Mouse (Mus musculus) liver, postnatal 0 days (tissue): ENCODE data around the gene Naxd. TPM values are rescaled to one million over a fixed set of nuclear protein-coding genes. Genes with fewer than 3 reads are reported as not detected.
A peak's percentile ranks its signal among the peaks of the same experiment; 100 is the strongest.

Experiments used
- ATAC-seq: fragments of 200-750 bp; cut with Nextera tagmentation; 2 replicates; pipeline ENCODE4 v1.8.0; 2017; ENCODE audit warnings: mild to moderate bottlenecking, moderate library complexity
- DNase-seq: peaks from one replicate; pipeline ENCODE4 v3.0.0-alpha.2; 2016
- H3K27ac ChIP-seq: fragments of 300-500 bp; sonication (generic); 2 replicates; pipeline ENCODE4 v1.5.1; 2014; ENCODE audit warnings: antibody characterized with exemption, moderate library complexity, mild to moderate bottlenecking, low read depth
- H3K27me3 ChIP-seq: fragments of 300-500 bp; sonication (generic); 2 replicates; pipeline ENCODE4 v1.6.1; 2014; ENCODE audit warnings: low read length, control low read depth, mixed read lengths; ENCODE audit not compliant: insufficient read depth
- H3K36me3 ChIP-seq: fragments of 300-500 bp; sonication (generic); replicated peaks from 2 replicates; pipeline ENCODE4 v1.6.1; 2014; ENCODE audit warnings: mild to moderate bottlenecking, control low read depth, low read length, moderate library complexity, mixed read lengths; ENCODE audit not compliant: insufficient read depth
- H3K4me1 ChIP-seq: fragments of 300-500 bp; sonication (generic); 2 replicates; pipeline ENCODE4 v1.6.1; 2014; ENCODE audit warnings: antibody characterized with exemption, mild to moderate bottlenecking, control low read depth; ENCODE audit not compliant: insufficient read depth
- H3K4me2 ChIP-seq: fragments of 300-500 bp; sonication (generic); 2 replicates; pipeline ENCODE4 v1.6.1; 2014; ENCODE audit warnings: low read depth, mild to moderate bottlenecking, low read length, moderate library complexity, mixed read lengths
- H3K4me3 ChIP-seq: fragments of 300-500 bp; sonication (generic); 2 replicates; pipeline ENCODE4 v1.5.1; 2014; ENCODE audit warnings: low read depth, low read length
- H3K9ac ChIP-seq: fragments of 300-500 bp; sonication (generic); replicated peaks from 2 replicates; pipeline ENCODE4 v1.6.1; 2014; ENCODE audit warnings: mild to moderate bottlenecking, moderate library complexity
- H3K9me3 ChIP-seq: fragments of 300-500 bp; sonication (generic); 2 replicates; pipeline ENCODE4 v1.6.1; 2016; ENCODE audit warnings: mild to moderate bottlenecking, control low read depth, low read length, mixed read lengths
- CTCF ChIP-seq: sonication (generic); IDR thresholded peaks from 2 replicates; pipeline ENCODE4 v1.5.1; 2016; ENCODE audit warnings: antibody characterized with exemption, low read depth
- EP300 ChIP-seq: IDR thresholded peaks from 2 replicates; pipeline ENCODE4 v1.6.1; 2016; ENCODE audit warnings: antibody characterized with exemption, low read depth, mild to moderate bottlenecking
- WGBS: fragments of 180-500 bp; shearing (Covaris S2); extraction: QIAGEN DNeasy Blood & Tissue Kit; methylation state at CpG from one replicate; pipeline ENCODE4 v1.1.7; 2014; ENCODE audit not compliant: insufficient replicate concordance; 5-methylcytosine and 5-hydroxymethylcytosine counted together
- polyA plus RNA-seq: library from polyadenylated mRNA; unstranded; fragments of >200 nt; fragmentation: Nextera tagmentation; extraction: Ambion mirVana; gene quantifications from 2 replicates; pipeline ENCODE4 v1.2.1, GENCODE M21; 2015

Naxd gene
- polyA plus RNA-seq, 1 experiment from 2014 or later: 47.1 TPM

DNA sequence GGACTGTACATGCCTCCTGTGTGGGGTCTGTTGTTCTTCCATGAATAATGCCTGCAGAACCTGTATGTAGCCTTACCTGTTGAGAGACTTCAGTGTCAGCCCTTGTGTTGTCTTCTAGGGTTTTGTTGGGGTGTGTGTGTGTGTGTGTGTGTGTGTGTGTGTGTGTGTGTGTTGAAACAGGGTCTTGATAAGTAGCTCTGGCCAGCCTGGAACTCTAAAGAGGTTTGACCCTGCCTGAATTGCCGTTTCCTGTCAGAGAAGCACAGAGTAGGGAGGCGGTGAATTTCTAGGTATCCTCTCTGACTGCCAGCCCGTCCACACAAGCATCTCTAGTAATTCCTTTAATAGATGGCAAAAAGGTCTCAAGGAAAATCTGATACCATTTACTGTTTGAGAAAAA lies 62.2 kb downstream of the Naxd start:
- no peak for TF ChIP-seq CTCF
- Histone ChIP-seq H3K9me3 (no peaks in the 10 kb centered on the region), H3K4me2 (peak overlapping the region; percentile 68), H3K36me3 (peaks cover 26% of the 10 kb centered on the region), H3K9ac (no peak overlapping the region), H3K4me3 (peak overlapping the region; percentile 81; the same call in 1 of the 2 replicates), H3K27me3 (no peaks in the 10 kb centered on the region), H3K27ac (no peak overlapping the region), H3K4me1 (peaks cover 13% of the 10 kb centered on the region)
- 69% methylated on average over 3 of the region's 3 CpGs for WGBS
- no peak for ATAC-seq
- no peak for DNase-seq

GRCm38 (mm10) chr8:11560220-11560619 lies 62.9 kb downstream of the Naxd start:
- ATAC-seq (no peak), DNase-seq (no peak)
- Histone ChIP-seq H3K4me2 (no peak overlapping the region), H3K4me1 (peaks cover 9% of the 10 kb centered on the region), H3K36me3 (peaks cover 31% of the 10 kb centered on the region), H3K27ac (no peak overlapping the region), H3K27me3 (no peaks in the 10 kb centered on the region), H3K9me3 (no peaks in the 10 kb centered on the region), H3K4me3 (no peak overlapping the region), H3K9ac (no peak overlapping the region)
- whole genome bisulfite sequencing: 86% methylated on average over 9 of the region's 9 CpGs
- TF ChIP-seq EP300 (no peak), CTCF (no peak)

GRCm38 (mm10) chr8:11564236-11564635 lies 66.9 kb downstream of the Naxd start:
- no peak for TF ChIP-seq EP300
- TF ChIP-seq CTCF: no peak
- Histone ChIP-seq H3K4me3 (no peak overlapping the region), H3K4me2 (no peak overlapping the region), H3K36me3 (peaks cover 33% of the 10 kb centered on the region), H3K27me3 (no peaks in the 10 kb centered on the region), H3K9me3 (no peaks in the 10 kb centered on the region), H3K4me1 (peaks cover 4% of the 10 kb centered on the region), H3K27ac (no peak overlapping the region), H3K9ac (no peak overlapping the region)
- no peak for DNase-seq
- no peak for ATAC-seq
- WGBS: 74% methylated on average over 5 of the region's 5 CpGs

Other genes with a start within 250 kb of the Naxd start
- 8.0 and 9.7 TPM in 2 replicates for gene Col4a2, start 184.7 kb upstream of the Naxd start, polyA plus RNA-seq
- 15.8 and 22.6 TPM in 2 replicates for gene Col4a1, start 184.7 kb upstream of the Naxd start, polyA plus RNA-seq
- gene Rab20, start 18.8 kb upstream of the Naxd start, polyA plus RNA-seq: 10.7 and 11.1 TPM in 2 replicates
- 7.2 and 8.4 TPM in 2 replicates for gene Cars2, start 53.3 kb downstream of the Naxd start, polyA plus RNA-seq
- gene Ing1, start 58.1 kb downstream of the Naxd start, polyA plus RNA-seq: 12.6 and 14.5 TPM in 2 replicates
- 12.1 and 13.0 TPM in 2 replicates for gene Ankrd10, start 138.3 kb downstream of the Naxd start, polyA plus RNA-seq
- gene 1700016D06Rik, start 203.6 kb downstream of the Naxd start, polyA plus RNA-seq: not detected in 2 replicates
- 7.6 and 9.2 TPM in 2 replicates for gene Arhgef7, start 230.2 kb downstream of the Naxd start, polyA plus RNA-seq